Mouse (Mus musculus): ENCODE data around the gene Kank2. TPM values are rescaled to one million over a fixed set of nuclear protein-coding genes. Genes with fewer than 3 reads are reported as not detected.
"Not testable (repeated sequence)": the region's sequence is repeated elsewhere in the genome, so short reads cannot be mapped to it uniquely, and the experiment has no call there.

The Kank2 gene
- polyA plus RNA-seq, 1 experiment from 2014 or later: 3.3 TPM

- Histone ChIP-seq H3K9ac (no peak overlapping the region), H3K36me3 (replicated peaks; ENCODE audit: control insufficient read depth, insufficient read depth) (no peaks in the 10 kb centered on the region), H3K4me2 (replicated peaks) (no peak overlapping the region), H3K4me3 (replicated peaks; ENCODE audit: low read length) (no peak overlapping the region), H3K27me3 (ENCODE audit: control insufficient read depth, insufficient read depth, low read length) (no peaks in the 10 kb centered on the region), H3K9me3 (ENCODE audit: control insufficient read depth, low read length) (no peaks in the 10 kb centered on the region), H3K4me1 (replicated peaks; ENCODE audit: control insufficient read depth, insufficient read depth, low read length) (no peaks in the 10 kb centered on the region), H3K27ac (no peak overlapping the region)
- WGBS: 86% methylated on average over 15 of the region's 15 CpGs
- ATAC-seq (ENCODE audit: low FRiP score) (no peak), DNase-seq (ENCODE audit: low spot score) (no peak)
Observed at GRCm38 (mm10) chr9:21781657-21782468, 16.7 kb downstream of the Kank2 start.

- no peak for DNase-seq (ENCODE audit: low spot score)
- H3K9me3 ChIP-seq (ENCODE audit: control insufficient read depth, low read length): no peaks in the 10 kb centered on the region
- H3K36me3 ChIP-seq (replicated peaks; ENCODE audit: control insufficient read depth, insufficient read depth): no peaks in the 10 kb centered on the region
- WGBS: 91% methylated on average over 3 of the region's 3 CpGs
- H3K4me3 ChIP-seq (replicated peaks; ENCODE audit: low read length): no peak overlapping the region
- H3K27me3 ChIP-seq (ENCODE audit: control insufficient read depth, insufficient read depth, low read length): no peaks in the 10 kb centered on the region
- no peak overlapping the region for H3K27ac ChIP-seq
- no peaks in the 10 kb centered on the region for H3K4me1 ChIP-seq (replicated peaks; ENCODE audit: control insufficient read depth, insufficient read depth, low read length)
- H3K9ac ChIP-seq: no peak overlapping the region
- no peak overlapping the region for H3K4me2 ChIP-seq (replicated peaks)
- ATAC-seq (ENCODE audit: low FRiP score): no peak
Observed at GRCm38 (mm10) chr9:21777726-21778125, 20.8 kb downstream of the Kank2 start.

- Histone ChIP-seq H3K9me3 (ENCODE audit: control insufficient read depth, low read length) (no peaks in the 10 kb centered on the region), H3K9ac (no peak overlapping the region), H3K36me3 (replicated peaks; ENCODE audit: control insufficient read depth, insufficient read depth) (no peaks in the 10 kb centered on the region), H3K27ac (no peak overlapping the region), H3K27me3 (ENCODE audit: control insufficient read depth, insufficient read depth, low read length) (no peaks in the 10 kb centered on the region), H3K4me3 (replicated peaks; ENCODE audit: low read length) (no peak overlapping the region), H3K4me2 (replicated peaks) (no peak overlapping the region), H3K4me1 (replicated peaks; ENCODE audit: control insufficient read depth, insufficient read depth, low read length) (no peaks in the 10 kb centered on the region; the same call in 1 of the 2 replicates)
- DNase-seq (ENCODE audit: low spot score) (no peak), ATAC-seq (ENCODE audit: low FRiP score) (no peak)
- 90% methylated on average over 16 of the region's 16 CpGs for WGBS
Observed at GRCm38 (mm10) chr9:21774353-21774752, 24.2 kb downstream of the Kank2 start.

GRCm38 (mm10) chr9:21773396-21773795 is 25.1 kb downstream of the Kank2 start:
- not testable (repeated sequence) for DNase-seq (ENCODE audit: low spot score); H3K4me1 ChIP-seq (replicated peaks; ENCODE audit: control insufficient read depth, insufficient read depth, low read length); H3K9ac ChIP-seq; H3K27me3 ChIP-seq (ENCODE audit: control insufficient read depth, insufficient read depth, low read length); ATAC-seq (ENCODE audit: low FRiP score); H3K27ac ChIP-seq; H3K36me3 ChIP-seq (replicated peaks; ENCODE audit: control insufficient read depth, insufficient read depth); H3K9me3 ChIP-seq (ENCODE audit: control insufficient read depth, low read length); H3K4me3 ChIP-seq (replicated peaks; ENCODE audit: low read length); H3K4me2 ChIP-seq (replicated peaks)
- WGBS: 81% methylated on average over 5 of the region's 5 CpGs

GRCm38 (mm10) chr9:21769558-21770183 is 28.9 kb downstream of the Kank2 start:
- WGBS: 70% methylated on average over 26 of the region's 26 CpGs
- Histone ChIP-seq H3K4me1 (replicated peaks; ENCODE audit: control insufficient read depth, insufficient read depth, low read length) (peaks cover 12% of the 10 kb centered on the region), H3K27ac (no peak overlapping the region), H3K36me3 (replicated peaks; ENCODE audit: control insufficient read depth, insufficient read depth) (no peaks in the 10 kb centered on the region), H3K4me2 (replicated peaks) (no peak overlapping the region), H3K9me3 (ENCODE audit: control insufficient read depth, low read length) (no peaks in the 10 kb centered on the region), H3K27me3 (ENCODE audit: control insufficient read depth, insufficient read depth, low read length) (no peaks in the 10 kb centered on the region), H3K9ac (no peak overlapping the region), H3K4me3 (replicated peaks; ENCODE audit: low read length) (no peak overlapping the region)
- ATAC-seq (ENCODE audit: low FRiP score) (no peak; the same call in 1 of the 2 replicates), DNase-seq (ENCODE audit: low spot score) (no peak)

- WGBS: 33% methylated on average over 13 of the region's 13 CpGs
- no peak overlapping the region for H3K9ac ChIP-seq
Observed at GRCm38 (mm10) chr9:21768511-21769411, 29.8 kb downstream of the Kank2 start.

GRCm38 (mm10) chr9:21767896-21768295 is 30.6 kb downstream of the Kank2 start:
- H3K4me2 ChIP-seq (replicated peaks): no peak overlapping the region
- H3K36me3 ChIP-seq (replicated peaks; ENCODE audit: control insufficient read depth, insufficient read depth): no peaks in the 10 kb centered on the region
- peak overlapping the region; percentile 51 for H3K27ac ChIP-seq
- peaks cover 12% of the 10 kb centered on the region for H3K4me1 ChIP-seq (replicated peaks; ENCODE audit: control insufficient read depth, insufficient read depth, low read length)
- DNase-seq (ENCODE audit: low spot score) (no peak), ATAC-seq (ENCODE audit: low FRiP score) (no peak)
- H3K27me3 ChIP-seq (ENCODE audit: control insufficient read depth, insufficient read depth, low read length): no peaks in the 10 kb centered on the region
- H3K9me3 ChIP-seq (ENCODE audit: control insufficient read depth, low read length): no peaks in the 10 kb centered on the region
- H3K9ac ChIP-seq: no peak overlapping the region
- WGBS: 75% methylated on average over 11 of the region's 11 CpGs
- no peak overlapping the region for H3K4me3 ChIP-seq (replicated peaks; ENCODE audit: low read length)

More at GRCm38 (mm10) chr9:21768511-21769411, 29.8 kb downstream of the Kank2 start:
- DNase-seq (ENCODE audit: low spot score): no peak
- Histone ChIP-seq H3K4me1 (replicated peaks; ENCODE audit: control insufficient read depth, insufficient read depth, low read length) (peaks cover 12% of the 10 kb centered on the region), H3K27ac (peak overlapping the region; percentile 51), H3K27me3 (ENCODE audit: control insufficient read depth, insufficient read depth, low read length) (no peaks in the 10 kb centered on the region), H3K9me3 (ENCODE audit: control insufficient read depth, low read length) (no peaks in the 10 kb centered on the region), H3K36me3 (replicated peaks; ENCODE audit: control insufficient read depth, insufficient read depth) (no peaks in the 10 kb centered on the region), H3K4me2 (replicated peaks) (no peak overlapping the region), H3K4me3 (replicated peaks; ENCODE audit: low read length) (no peak overlapping the region)
- ATAC-seq (ENCODE audit: low FRiP score): peak; percentile 43; the same call in 1 of the 2 replicates

- ATAC-seq (ENCODE audit: low FRiP score) (no peak), DNase-seq (ENCODE audit: low spot score) (no peak)
- Histone ChIP-seq H3K4me1 (replicated peaks; ENCODE audit: control insufficient read depth, insufficient read depth, low read length) (peaks cover 17% of the 10 kb centered on the region), H3K4me3 (replicated peaks; ENCODE audit: low read length) (no peak overlapping the region), H3K27ac (no peak overlapping the region), H3K9me3 (ENCODE audit: control insufficient read depth, low read length) (no peaks in the 10 kb centered on the region), H3K9ac (no peak overlapping the region), H3K4me2 (replicated peaks) (no peak overlapping the region), H3K36me3 (replicated peaks; ENCODE audit: control insufficient read depth, insufficient read depth) (no peaks in the 10 kb centered on the region), H3K27me3 (ENCODE audit: control insufficient read depth, insufficient read depth, low read length) (no peaks in the 10 kb centered on the region)
- 90% methylated on average over 6 of the region's 6 CpGs for WGBS
Observed at GRCm38 (mm10) chr9:21764084-21764999, 34.2 kb downstream of the Kank2 start.

Measured in hindbrain, embryonic 14.5 days (tissue).